8 mouse cellular contexts compared by ENCODE assay signal in the genomic region with DNA sequence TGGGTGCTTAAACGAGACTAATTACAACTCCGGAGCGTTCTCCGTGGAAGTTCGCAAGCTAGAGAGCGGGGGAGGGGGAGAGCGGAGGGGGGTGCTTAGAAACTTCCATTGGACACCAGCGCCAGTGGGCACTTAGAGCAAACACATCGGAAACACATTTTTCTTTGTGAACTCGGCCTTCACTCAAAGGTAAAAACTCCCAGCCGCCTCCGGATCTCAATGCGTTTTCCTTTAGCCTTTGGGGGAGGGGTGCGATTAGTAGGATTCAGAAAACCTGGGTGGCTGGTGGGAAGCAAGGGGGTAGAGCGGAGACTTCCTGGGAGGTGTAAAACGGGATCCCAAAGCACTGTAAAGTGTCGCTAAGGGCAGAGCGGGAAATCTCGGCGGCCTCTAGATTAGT. TPM values are rescaled to one million over a fixed set of nuclear protein-coding genes. Genes with fewer than 3 reads are reported as not detected.
A peak's percentile ranks its signal among the peaks of the same experiment; 100 is the strongest.
DNase-seq lines count a peak whose midpoint lies in the region; ATAC-seq and TF ChIP-seq lines count a peak whose summit lies in the region.

No protein-coding gene starts in this region.

- H3K27ac ChIP-seq in forebrain, embryonic 11.5 days (ENCODE audit: low read depth, low read length) = peak overlapping the region; percentile 96
- no peak overlapping the region for H3K27ac ChIP-seq in intestine, postnatal 0 days (ENCODE audit: low read depth, low read length)
- no peak overlapping the region for H3K27ac ChIP-seq in midbrain, embryonic 13.5 days

- ATAC-seq in forebrain, embryonic 11.5 days (replicated peaks; ENCODE audit: low FRiP score) = no peak
- no peak for ATAC-seq in intestine, postnatal 0 days
- no peak for ATAC-seq in midbrain, embryonic 13.5 days

- TF ChIP-seq CTCF in intestine, postnatal 0 days (IDR thresholded peaks at IDR 0.05; ENCODE audit: low read depth) = no peak

- H3K4me3 ChIP-seq in forebrain, embryonic 11.5 days (ENCODE audit: low read depth, low read length) = peak overlapping the region; percentile 90
- peak overlapping the region; percentile 77 for H3K4me3 ChIP-seq in intestine, postnatal 0 days (ENCODE audit: low read depth, low read length)
- peak overlapping the region; percentile 70 for H3K4me3 ChIP-seq in midbrain, embryonic 13.5 days (replicated peaks)

- H3K9ac ChIP-seq in forebrain, embryonic 11.5 days (ENCODE audit: low read length) = peak overlapping the region; percentile 100
- H3K9ac ChIP-seq in intestine, postnatal 0 days (ENCODE audit: low read depth, low read length) = peak overlapping the region; percentile 71
- H3K9ac ChIP-seq in midbrain, embryonic 13.5 days (replicated peaks) = peak overlapping the region; percentile 76

- peak overlapping the region; percentile 88 for H3K4me2 ChIP-seq in forebrain, embryonic 11.5 days (ENCODE audit: low read depth, low read length, severe bottlenecking)
- H3K4me2 ChIP-seq in intestine, postnatal 0 days (replicated peaks; ENCODE audit: low read depth) = peak overlapping the region; percentile 100
- H3K4me2 ChIP-seq in midbrain, embryonic 13.5 days (replicated peaks) = peak overlapping the region; percentile 97

- peaks cover 6% of the 10 kb centered on the region; the same call in 1 of the 2 replicates for H3K4me1 ChIP-seq in forebrain, embryonic 11.5 days (replicated peaks; ENCODE audit: control insufficient read depth, insufficient read depth, low read length)
- H3K4me1 ChIP-seq in intestine, postnatal 0 days (replicated peaks; ENCODE audit: control insufficient read depth, insufficient read depth, low read length) = no peaks in the 10 kb centered on the region
- peaks cover 44% of the 10 kb centered on the region for H3K4me1 ChIP-seq in midbrain, embryonic 13.5 days (replicated peaks)

- H3K36me3 ChIP-seq in forebrain, embryonic 11.5 days (ENCODE audit: control insufficient read depth, insufficient read depth, low read length) = peaks cover 5% of the 10 kb centered on the region
- H3K36me3 ChIP-seq in intestine, postnatal 0 days (ENCODE audit: control insufficient read depth, insufficient read depth) = no peaks in the 10 kb centered on the region
- H3K36me3 ChIP-seq in midbrain, embryonic 13.5 days = no peaks in the 10 kb centered on the region

- H3K9me3 ChIP-seq in forebrain, embryonic 11.5 days (ENCODE audit: control insufficient read depth, low read length) = no peaks in the 10 kb centered on the region
- no peaks in the 10 kb centered on the region for H3K9me3 ChIP-seq in intestine, postnatal 0 days (ENCODE audit: control insufficient read depth)
- no peaks in the 10 kb centered on the region for H3K9me3 ChIP-seq in midbrain, embryonic 13.5 days

- no peaks in the 10 kb centered on the region for H3K27me3 ChIP-seq in forebrain, embryonic 11.5 days (ENCODE audit: control insufficient read depth, insufficient read depth, low read length)
- H3K27me3 ChIP-seq in intestine, postnatal 0 days (replicated peaks; ENCODE audit: control insufficient read depth, insufficient read depth, low read length) = no peaks in the 10 kb centered on the region
- peaks cover 41% of the 10 kb centered on the region for H3K27me3 ChIP-seq in midbrain, embryonic 13.5 days

- under 1% methylated on average over 20 of the region's 20 CpGs for WGBS in forebrain, embryonic 11.5 days
- 0% methylated on average over 20 of the region's 20 CpGs for WGBS in intestine, postnatal 0 days
- under 1% methylated on average over 20 of the region's 20 CpGs for WGBS in midbrain, embryonic 13.5 days

- DNase-seq in right cerebral cortex, adult 18-20 months = peak; percentile 2
- no peak for DNase-seq in right cerebral cortex, postnatal 14 days
- DNase-seq in forebrain, embryonic 11.5 days (ENCODE audit: low spot score) = peak; percentile 74
- no peak for DNase-seq in layer of hippocampus, adult 9-10 months (ENCODE audit: low spot score)
- no peak for DNase-seq in left cerebral cortex, adult 8-10 months (ENCODE audit: low spot score in 2 of 2)
- DNase-seq in natural killer cell, adult 2 months (ENCODE audit: low spot score in 2 of 2) = no peak

RNA-seq across cellular contexts. Expression of gene Hmga2, which starts 2.0 kb away (rescaled TPM):
- polyA plus RNA-seq in forebrain, embryonic 11.5 days (2014; fragmentation: Nextera tagmentation; extraction: Ambion mirVana) = 84.3 and 91.9 TPM in 2 replicates
- 4.3 TPM in 2 replicates for polyA plus RNA-seq in intestine, postnatal 0 days (2015; fragmentation: Nextera tagmentation; extraction: Ambion mirVana)
- polyA plus RNA-seq in midbrain, embryonic 13.5 days (2015; fragmentation: Nextera tagmentation; extraction: Ambion mirVana) = 3.6 and 4.2 TPM in 2 replicates
- under 1 TPM; 0.19 to 0.38 (median 0.23) TPM for total RNA-seq in left cerebral cortex, adult 8-10 months (2022)

Comparison
In these comparisons a context has a peak if more than half of its experiments do, and no peak if none do; other contexts are left out.
1. DNase-seq: peak in right cerebral cortex, adult 18-20 months (single experiment) and forebrain, embryonic 11.5 days (single experiment); none in right cerebral cortex, postnatal 14 days (single experiment), layer of hippocampus, adult 9-10 months (single experiment), left cerebral cortex, adult 8-10 months (0 of 2) and natural killer cell, adult 2 months (0 of 2).
2. RNA of gene Hmga2, which starts 2.0 kb away (polyA plus RNA-seq): 84.3 to 91.9 TPM in forebrain, embryonic 11.5 days; 4.3 TPM in intestine, postnatal 0 days and 3.6 to 4.2 TPM in midbrain, embryonic 13.5 days; every median in the first group is over 10 times any median in the second.
3. Peak in every context shown above with its lines, with median percentiles within 50 percentile points of each other: H3K4me2 ChIP-seq, H3K4me3 ChIP-seq and H3K9ac ChIP-seq.